Mouse (Mus musculus): ENCODE data around the gene Suclg2. TPM values are rescaled to one million over a fixed set of nuclear protein-coding genes. Genes with fewer than 3 reads are reported as not detected.

Gene Suclg2
- total RNA-seq, 2 experiments from 2014 or later: 40.3 to 44.6 TPM

- no peak for DNase-seq
Observed at GRCm38 (mm10) chr6:95459372-95459771, 259.2 kb downstream of the Suclg2 start.

GRCm38 (mm10) chr6:95446151-95446550 is 272.4 kb downstream of the Suclg2 start:
- no peak for DNase-seq

- peak; percentile 73 for DNase-seq
Observed at GRCm38 (mm10) chr6:95445036-95445435, 273.6 kb downstream of the Suclg2 start.

Measured in gastrocnemius, postnatal 10 days (tissue).